ENCODE assay signal across 8 mouse cellular contexts in the genomic region with DNA sequence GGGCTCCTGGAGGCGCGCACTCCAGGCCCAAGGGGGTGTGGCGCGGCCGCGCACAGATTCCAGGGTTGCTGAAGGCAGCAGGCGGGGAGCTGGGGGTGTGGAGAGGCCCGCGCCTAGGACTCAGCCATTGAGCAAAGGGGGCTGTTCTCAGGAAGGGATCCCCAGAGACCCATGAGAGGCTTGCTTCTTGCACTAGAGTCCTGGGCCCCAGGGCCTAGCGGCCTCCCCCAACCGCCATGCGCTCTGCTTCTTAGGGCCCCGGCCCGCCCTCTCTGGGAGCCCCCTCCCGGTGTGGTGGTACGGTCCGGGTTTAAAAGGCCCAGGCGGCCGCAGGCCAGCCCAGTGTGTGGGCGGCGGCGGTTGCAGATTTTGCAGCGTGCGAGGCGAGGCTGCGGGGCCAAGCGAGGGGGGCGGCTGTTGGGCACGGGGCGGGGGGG. TPM values are rescaled to one million over a fixed set of nuclear protein-coding genes. Genes with fewer than 3 reads are reported as not detected.
DNase-seq lines count a peak whose midpoint lies in the region; ATAC-seq and TF ChIP-seq lines count a peak whose summit lies in the region.

Gene Plxna3, plus strand, starts transcription at position 342 of the 437 bp plus-strand sequence.

- no peak for TF ChIP-seq POLR2A in spleen, adult 2 months (IDR thresholded peaks at IDR 0.05; ENCODE audit: low read depth, low read length)

- peak within 1 kb of the TSS; percentile 67 for H3K4me3 ChIP-seq in embryonic facial prominence, embryonic 10.5 days
- H3K4me3 ChIP-seq in limb, embryonic 12.5 days (replicated peaks) = peak within 1 kb of the TSS; percentile 49
- H3K4me3 ChIP-seq in midbrain, embryonic 14.5 days (replicated peaks; ENCODE audit: low read depth, low read length) = peak within 1 kb of the TSS; percentile 51
- peak within 1 kb of the TSS; percentile 55 for H3K4me3 ChIP-seq in spleen, adult 2 months (ENCODE audit: extremely low read depth, insufficient read depth, insufficient read length)

- H3K27ac ChIP-seq in embryonic facial prominence, embryonic 10.5 days (replicated peaks) = peak within 1 kb of the TSS; percentile 93
- peak within 1 kb of the TSS; percentile 80; the same call in 1 of the 2 replicates for H3K27ac ChIP-seq in limb, embryonic 12.5 days
- peak within 1 kb of the TSS; percentile 86 for H3K27ac ChIP-seq in midbrain, embryonic 14.5 days (replicated peaks; ENCODE audit: low read depth, low read length)
- no peak within 1 kb of the TSS for H3K27ac ChIP-seq in spleen, adult 2 months (ENCODE audit: insufficient read depth, low read length)

- peak within 1 kb of the TSS; percentile 66 for H3K4me2 ChIP-seq in limb, embryonic 12.5 days
- peak within 1 kb of the TSS; percentile 73 for H3K4me2 ChIP-seq in midbrain, embryonic 14.5 days (ENCODE audit: low read length)

- H3K36me3 ChIP-seq in embryonic facial prominence, embryonic 10.5 days (replicated peaks) = peaks cover 18% of the 10 kb centered on the region
- H3K36me3 ChIP-seq in limb, embryonic 12.5 days = peaks cover 19% of the 10 kb centered on the region; the same call in 1 of the 2 replicates
- H3K36me3 ChIP-seq in midbrain, embryonic 14.5 days (ENCODE audit: control insufficient read depth, insufficient read depth, low read length) = peaks cover 19% of the 10 kb centered on the region; the same call in 1 of the 2 replicates
- no peaks in the 10 kb centered on the region for H3K36me3 ChIP-seq in spleen, adult 2 months (ENCODE audit: control insufficient read depth, insufficient read depth, low read length)

- 13% methylated on average over 30 of the region's 30 CpGs for WGBS in embryonic facial prominence, embryonic 10.5 days
- WGBS in limb, embryonic 12.5 days = 13% methylated on average over 29 of the region's 30 CpGs
- WGBS in midbrain, embryonic 14.5 days = 28% methylated on average over 28 of the region's 30 CpGs
- 26% methylated on average over 29 of the region's 30 CpGs for WGBS in spleen, adult 2 months

- H3K9me3 ChIP-seq in embryonic facial prominence, embryonic 10.5 days = no peaks in the 10 kb centered on the region
- H3K9me3 ChIP-seq in limb, embryonic 12.5 days = no peaks in the 10 kb centered on the region
- H3K9me3 ChIP-seq in midbrain, embryonic 14.5 days (ENCODE audit: control insufficient read depth, low read length) = no peaks in the 10 kb centered on the region

- peaks cover 29% of the 10 kb centered on the region for H3K4me1 ChIP-seq in embryonic facial prominence, embryonic 10.5 days
- no peaks in the 10 kb centered on the region; the same call in none of the 2 replicates for H3K4me1 ChIP-seq in limb, embryonic 12.5 days (replicated peaks)
- H3K4me1 ChIP-seq in midbrain, embryonic 14.5 days (ENCODE audit: control insufficient read depth, insufficient read depth, low read length) = peaks cover 15% of the 10 kb centered on the region
- no peaks in the 10 kb centered on the region for H3K4me1 ChIP-seq in spleen, adult 2 months (ENCODE audit: control insufficient read depth, insufficient read depth, insufficient read length)

- H3K27me3 ChIP-seq in embryonic facial prominence, embryonic 10.5 days (replicated peaks; ENCODE audit: low read depth, poor library complexity, severe bottlenecking) = no peaks in the 10 kb centered on the region
- no peaks in the 10 kb centered on the region for H3K27me3 ChIP-seq in limb, embryonic 12.5 days
- no peaks in the 10 kb centered on the region for H3K27me3 ChIP-seq in midbrain, embryonic 14.5 days (ENCODE audit: control insufficient read depth, insufficient read depth, low read length)
- no peaks in the 10 kb centered on the region for H3K27me3 ChIP-seq in spleen, adult 2 months (ENCODE audit: control insufficient read depth, insufficient read depth, low read length)

- H3K9ac ChIP-seq in limb, embryonic 12.5 days (replicated peaks) = peak within 1 kb of the TSS; percentile 60
- H3K9ac ChIP-seq in midbrain, embryonic 14.5 days (replicated peaks; ENCODE audit: low read length) = peak within 1 kb of the TSS; percentile 63

- no peak for TF ChIP-seq CTCF in spleen, adult 2 months (IDR thresholded peaks at IDR 0.05; ENCODE audit: extremely low read depth, insufficient read depth, insufficient read length, insufficient replicate concordance)

- peak; percentile 64 for DNase-seq in urinary bladder, adult 18-20 months (ENCODE audit: low spot score in 2 of 2)
- DNase-seq in urinary bladder, postnatal 10 days (ENCODE audit: low spot score) = no peak
- peak; percentile 81 for DNase-seq in embryonic facial prominence, embryonic 10.5 days (ENCODE audit: low spot score)
- peak; percentile 59 for DNase-seq in kidney, adult 11 months
- peak; percentile 85 for DNase-seq in midbrain, embryonic 14.5 days
- DNase-seq in spleen, adult 2 months (ENCODE audit: low read depth in 1 of 2, low spot score in 2 of 2) = peak; percentile 29 to 49

- peak; percentile 94 for ATAC-seq in granulocyte monocyte progenitor cell, adult 5-6 weeks (replicated peaks; ENCODE audit: poor library complexity, severe bottlenecking)
- peak; percentile 92 for ATAC-seq in limb, embryonic 12.5 days (ENCODE audit: insufficient number of reproducible peaks, insufficient read depth, low FRiP score, low TSS enrichment, low read depth)
- ATAC-seq in midbrain, embryonic 14.5 days (ENCODE audit: low FRiP score, low TSS enrichment) = peak; percentile 94

RNA-seq across cellular contexts. Expression of gene Plxna3, which starts in this region (rescaled TPM):
- polyA plus RNA-seq in embryonic facial prominence, embryonic 10.5 days (2016; fragmentation: Nextera tagmentation; extraction: Ambion mirVana) = 18.3 and 19.6 TPM in 2 replicates
- total RNA-seq in granulocyte monocyte progenitor cell, adult 5-6 weeks (2014; fragmentation: Nextera tagmentation) = 3.7 and 6.3 TPM in 2 replicates
- 2.5 and 2.6 TPM in 2 replicates for total RNA-seq in granulocyte monocyte progenitor cell, adult 5-6 weeks (2017)
- polyA plus RNA-seq in limb, embryonic 12.5 days (2016; fragmentation: Nextera tagmentation; extraction: Ambion mirVana) = 27.1 and 27.3 TPM in 2 replicates
- 56.6 and 57.8 TPM in 2 replicates for polyA plus RNA-seq in midbrain, embryonic 14.5 days (2014; fragmentation: Nextera tagmentation; extraction: Ambion mirVana)
- 12.1 and 12.3 TPM in 2 replicates for polyA plus RNA-seq in spleen, adult 2 months (2012; rRNA removed)
